Mouse (Mus musculus) left cerebral cortex, adult 8-10 months (tissue): ENCODE results near the gene Pea15a. TPM values are rescaled to one million over a fixed set of nuclear protein-coding genes. Genes with fewer than 3 reads are reported as not detected.
A peak's percentile ranks its signal among the peaks of the same experiment; 100 is the strongest.

Experiments used
- DNase-seq, 2 experiments: peaks; one replicate each; pipeline ENCODE4 v3.0.0; 2022; ENCODE audit warnings: low spot score in 2 of 2
- total RNA-seq, 4 experiments: library from RNA; stranded (reverse); gene quantifications; 2 replicates each; pipeline ENCODE4 v1.2.4; 2022

Pea15a gene
- total RNA-seq, 4 experiments from 2014 or later = 409 to 452 (median 428) TPM

DNA sequence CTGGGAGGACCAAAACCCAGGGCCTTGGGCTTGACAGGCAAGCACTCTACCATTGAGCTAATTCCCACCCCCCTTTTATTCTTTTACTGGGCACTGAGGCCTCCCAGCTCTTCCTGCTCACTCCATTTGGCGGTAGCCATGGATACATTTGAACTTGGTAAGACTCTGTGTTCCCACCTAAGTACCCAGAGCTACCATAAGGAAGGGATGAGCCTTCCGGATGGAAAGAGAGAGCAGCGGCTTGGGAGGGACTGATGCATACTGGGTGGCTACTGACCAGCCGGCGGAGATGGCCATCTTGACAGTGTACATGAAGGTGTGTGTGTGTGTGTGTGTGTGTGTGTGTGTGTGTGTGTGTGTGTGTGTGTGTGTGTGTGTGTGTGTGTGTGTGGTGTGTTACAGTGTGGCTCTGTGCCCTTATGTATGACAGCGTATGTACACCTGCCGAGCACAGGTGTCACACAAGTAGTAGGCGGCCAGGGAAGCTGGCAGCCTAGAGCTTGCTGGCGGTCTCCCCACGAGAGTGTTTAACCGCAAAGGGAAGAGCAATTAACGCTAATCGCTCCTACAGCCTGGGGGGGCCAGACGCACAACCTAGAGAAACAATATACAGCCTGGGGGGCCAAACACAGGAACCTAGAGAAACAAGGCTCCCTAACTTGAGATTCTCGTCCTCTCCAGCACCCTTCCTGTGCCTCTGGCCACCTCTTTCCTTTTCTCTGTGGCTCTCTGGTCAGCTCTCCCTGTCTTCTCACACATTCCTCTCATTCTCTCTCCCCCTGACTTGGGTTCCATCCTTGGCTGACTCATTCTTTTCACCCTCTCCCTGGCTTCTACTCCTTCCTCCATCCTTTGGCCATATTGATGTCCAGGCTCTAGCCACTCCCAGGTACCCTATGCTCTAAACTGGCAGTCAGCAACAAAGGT, 1.5 kb downstream of the Pea15a start:
- DNase-seq = no peak

DNA sequence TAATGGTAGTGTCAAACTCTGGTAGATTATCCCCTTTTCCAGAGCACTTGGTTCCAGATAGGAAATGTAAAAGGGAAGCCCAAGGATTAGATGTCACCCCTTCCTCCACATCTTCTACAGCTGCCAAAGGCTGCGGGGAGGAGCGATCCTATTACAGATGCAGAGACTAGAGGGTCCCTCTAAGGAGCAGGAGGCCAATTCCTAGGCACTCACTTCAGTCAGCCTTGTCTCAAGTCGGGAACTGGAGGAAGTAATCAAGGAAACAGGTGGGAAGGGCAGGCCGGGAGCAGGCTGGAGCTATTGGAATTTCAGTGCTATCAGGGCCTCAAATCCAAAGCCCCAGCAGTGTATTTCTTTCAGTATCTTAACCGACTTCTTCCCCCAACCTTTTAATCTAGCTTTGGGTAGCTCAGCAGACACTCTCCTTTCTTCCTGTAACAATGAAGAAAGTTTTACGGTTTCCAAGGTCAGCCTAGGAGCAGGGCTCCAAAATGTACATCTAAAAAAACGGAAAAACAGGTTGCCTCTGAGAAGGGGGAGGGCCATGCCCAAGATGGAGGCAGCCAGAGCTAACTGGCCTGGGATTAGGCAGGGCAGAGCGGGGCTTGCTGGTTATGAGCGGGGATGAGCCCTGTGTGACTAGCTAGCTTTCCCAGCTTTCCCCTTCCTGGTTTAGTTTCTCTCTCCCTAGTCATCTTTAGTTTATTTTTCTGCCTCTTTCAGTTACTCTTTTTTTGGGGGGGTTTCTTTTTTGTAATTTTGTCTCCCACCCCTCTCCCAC, 2.4 kb downstream of the Pea15a start:
- DNase-seq = no peak

DNA sequence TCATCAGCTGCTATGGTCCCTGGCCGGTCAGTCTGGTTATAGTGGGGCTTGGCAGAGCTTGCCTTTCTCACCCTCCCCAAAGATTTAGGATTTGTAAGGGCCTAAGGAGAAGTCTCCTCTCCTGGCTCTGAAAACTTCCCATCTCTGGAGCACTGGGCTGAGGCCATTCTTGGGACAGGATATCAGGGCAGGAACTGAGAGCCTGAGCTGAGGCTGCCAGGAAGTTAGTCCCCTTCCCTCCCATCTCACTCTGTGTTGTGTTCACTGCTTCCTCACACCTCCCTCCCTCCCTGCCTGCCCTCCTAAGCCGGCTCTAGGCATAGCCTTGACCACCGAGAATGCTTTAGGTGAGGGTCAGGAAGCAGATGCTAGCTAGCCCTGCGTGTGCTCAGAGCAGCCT, 3.0 kb downstream of the Pea15a start:
- DNase-seq = no peak

DNA sequence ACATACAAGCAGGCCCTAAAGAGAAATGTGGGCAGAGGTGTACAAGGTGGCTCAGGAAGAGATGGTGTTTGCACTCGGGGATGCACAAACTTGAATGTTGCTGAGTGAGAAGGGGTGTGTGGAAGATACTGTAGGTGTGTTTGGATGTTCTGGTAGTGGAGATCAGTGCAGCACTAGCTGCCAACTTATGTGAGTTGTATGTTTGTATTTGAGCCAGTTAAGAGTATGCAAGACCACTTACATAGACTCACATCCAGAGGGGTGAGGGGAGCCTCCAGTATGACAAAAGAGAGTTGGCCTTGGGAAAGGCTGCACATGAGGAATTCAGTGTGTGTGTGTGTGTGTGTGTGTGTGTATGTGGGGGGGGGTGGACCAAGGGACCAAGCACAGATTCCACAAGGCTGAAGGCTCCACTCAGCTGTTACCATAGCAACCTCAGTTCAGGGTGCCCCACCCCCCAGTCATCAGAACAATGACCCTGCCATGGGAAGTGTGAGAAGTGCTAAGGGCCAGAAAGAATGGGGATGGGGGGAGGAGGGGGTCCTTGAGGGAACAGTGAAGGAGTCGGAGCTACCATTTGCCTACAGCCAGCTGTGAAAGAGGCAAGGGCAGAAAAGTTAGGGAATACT, 3.6 kb downstream of the Pea15a start:
- peak in 1 of 2 experiments; percentile 42 for DNase-seq

DNA sequence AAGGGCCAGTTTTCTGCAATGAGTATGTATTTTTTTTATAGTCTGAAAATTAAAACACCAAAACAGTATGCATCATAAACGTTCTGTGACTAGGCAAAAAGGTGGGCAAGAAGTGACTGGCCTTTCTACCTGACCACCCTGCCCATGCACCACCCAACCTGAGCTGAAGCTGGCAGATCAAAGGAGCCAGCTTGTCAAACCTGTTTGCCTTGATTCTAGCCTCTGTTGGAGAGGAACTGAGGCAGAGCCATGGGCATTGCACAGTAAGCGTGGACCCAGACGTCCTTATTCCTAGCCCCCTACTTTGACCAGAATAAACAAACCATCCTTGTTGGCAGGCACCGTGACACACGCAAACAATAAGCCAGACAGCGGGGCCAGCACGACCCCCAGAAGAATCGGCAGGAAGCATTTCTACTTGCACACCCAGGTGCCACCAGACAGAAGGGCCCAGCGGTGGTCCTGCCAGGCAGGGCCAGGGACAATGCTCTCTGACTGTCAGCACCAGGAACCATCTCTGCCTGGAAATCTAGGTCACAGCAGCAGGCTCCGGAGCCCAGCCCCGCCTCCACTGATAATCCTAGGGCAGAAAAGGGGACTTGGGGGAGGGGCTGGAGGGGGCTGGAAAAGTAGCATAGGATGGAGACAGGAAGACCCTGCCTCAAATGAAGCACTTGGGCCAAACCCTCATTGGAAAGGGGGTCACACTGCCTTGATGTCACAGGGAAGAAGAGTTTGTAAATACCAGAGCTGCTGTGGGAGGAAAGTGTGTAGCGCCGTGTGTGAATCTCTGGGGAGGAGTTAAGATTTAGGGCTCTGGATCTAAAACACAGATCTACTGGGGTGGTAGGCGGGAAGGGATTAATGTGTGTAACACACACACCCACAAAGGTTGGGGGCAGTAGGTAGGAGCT, 4.4 kb downstream of the Pea15a start:
- DNase-seq = peak in 1 of 2 experiments; percentile 19

DNA sequence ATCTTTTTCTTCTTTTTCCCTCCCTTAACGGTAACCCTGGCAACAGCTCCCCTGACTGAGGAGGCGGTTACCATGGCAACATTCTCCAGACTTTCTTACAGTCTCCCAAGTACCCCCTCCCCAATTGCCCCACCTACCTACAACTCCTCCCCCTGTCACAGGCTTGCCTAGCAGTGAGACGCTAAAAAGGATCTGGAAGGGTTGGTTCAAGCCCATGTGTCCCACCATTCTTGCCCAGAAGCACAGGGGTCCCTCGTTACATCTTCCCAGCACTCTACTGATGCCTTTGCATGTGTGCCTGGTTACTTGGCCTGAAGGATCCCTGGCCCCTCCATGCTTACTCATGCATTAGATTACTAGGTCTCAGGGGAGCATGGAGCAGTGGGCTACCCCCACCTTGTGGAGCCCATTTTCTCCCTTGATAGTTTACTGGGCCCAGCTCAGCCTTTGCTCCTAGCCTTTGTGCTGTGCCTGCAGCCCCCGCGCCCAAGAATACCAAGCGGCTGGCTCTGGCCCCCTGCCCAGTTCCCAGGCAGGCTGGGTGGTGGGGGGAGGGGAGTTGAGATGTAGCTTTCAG, 5.6 kb downstream of the Pea15a start:
- peak; percentile 50 to 80 for DNase-seq

DNA sequence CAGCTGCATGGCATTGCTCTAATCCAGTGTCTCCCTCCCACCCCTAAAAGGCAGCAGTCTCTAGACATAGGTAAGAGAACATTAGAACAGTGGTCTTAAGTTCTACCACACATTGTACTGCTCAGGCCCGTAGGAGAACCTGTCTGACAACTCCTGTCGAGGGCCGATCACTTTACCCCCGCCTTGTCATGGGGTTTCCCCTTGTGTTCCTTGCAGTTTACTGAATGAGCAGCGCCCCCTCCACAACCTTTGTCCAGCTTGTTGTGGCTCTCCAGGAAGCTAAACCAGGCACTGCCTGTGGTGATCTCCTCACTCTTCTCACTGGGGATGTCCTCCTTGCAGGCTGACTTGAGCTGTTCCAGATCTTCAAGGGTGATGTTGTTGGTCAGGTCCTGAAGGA, 6.4 kb downstream of the Pea15a start:
- no peak for DNase-seq

DNA sequence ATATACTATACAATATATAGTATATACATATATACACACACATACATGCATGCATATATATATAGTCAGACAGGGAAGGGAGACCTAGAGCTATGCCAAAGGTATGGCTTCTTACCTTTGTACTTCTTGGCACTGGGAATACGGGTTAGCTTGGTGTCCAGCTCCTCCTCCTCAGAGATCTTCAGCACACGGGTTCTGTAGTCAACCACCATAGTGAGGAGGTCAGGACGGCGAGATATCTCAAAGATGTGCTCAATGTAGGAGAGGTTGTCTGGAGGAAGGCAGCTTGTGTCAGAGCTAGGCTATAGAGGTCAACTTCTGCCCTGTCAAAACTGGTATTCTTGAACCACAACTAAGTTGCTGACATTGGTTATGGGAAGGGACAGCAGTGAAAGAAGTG, 7.6 kb downstream of the Pea15a start:
- DNase-seq = peak in 1 of 2 experiments; percentile 4

DNA sequence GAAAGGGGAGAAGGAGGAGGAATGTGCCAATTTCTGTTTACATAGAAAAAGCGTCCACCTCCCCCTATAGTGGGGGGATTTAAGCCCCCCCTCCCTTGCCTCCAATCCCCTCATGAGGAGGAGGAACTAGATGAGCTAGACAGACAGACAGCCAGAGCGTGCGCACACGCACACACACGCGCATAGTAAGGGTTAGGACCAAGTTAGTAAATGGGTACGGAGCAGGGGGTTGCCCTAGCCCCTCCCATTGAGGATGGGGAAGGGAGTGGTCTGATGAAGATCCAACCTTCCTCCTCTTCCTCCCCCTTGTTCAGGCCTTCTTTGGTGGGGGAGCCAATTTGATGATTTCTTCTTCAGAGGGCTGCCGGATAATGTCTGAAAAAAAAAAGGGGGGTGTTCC, 8.3 kb downstream of the Pea15a start:
- no peak for DNase-seq

DNA sequence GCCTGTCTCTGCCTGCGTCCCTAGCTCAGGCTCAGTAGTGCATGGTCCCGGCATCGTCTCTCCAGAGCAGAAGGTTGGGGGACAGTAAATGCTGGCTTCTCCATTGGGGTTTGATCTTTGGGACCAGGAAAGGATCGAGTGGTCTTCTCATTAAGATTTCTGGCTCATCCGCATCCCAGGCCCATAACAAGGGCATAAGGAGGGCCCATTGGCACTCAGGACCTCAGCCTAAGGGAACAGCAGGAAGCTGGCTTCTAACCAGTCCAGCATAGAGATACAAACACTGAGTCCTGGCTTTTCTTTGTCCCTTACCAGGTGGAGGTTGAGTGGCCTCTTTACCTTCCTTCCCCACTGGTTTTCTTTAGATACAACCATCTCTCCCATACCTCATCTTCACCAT, 8.8 kb downstream of the Pea15a start:
- DNase-seq = no peak

DNA sequence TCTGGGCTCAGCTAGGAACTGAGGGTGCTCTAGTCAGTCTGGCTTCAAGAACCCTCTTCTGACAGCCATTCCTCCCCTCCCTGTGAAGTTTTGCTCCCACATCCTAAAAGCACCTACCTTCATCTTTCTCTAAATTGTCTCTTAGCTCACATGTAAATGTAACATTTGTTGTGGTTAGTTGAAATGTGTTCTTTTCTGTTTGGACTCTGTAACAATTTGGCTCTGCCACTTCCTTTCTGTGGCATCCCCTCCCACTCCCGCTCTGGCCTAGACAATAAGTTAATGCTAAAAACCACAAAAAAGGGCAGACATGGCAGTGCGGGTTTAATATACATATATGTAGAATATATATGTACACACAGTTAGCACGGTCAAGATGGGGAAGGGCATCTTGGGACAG, 9.5 kb downstream of the Pea15a start:
- DNase-seq = no peak

DNA sequence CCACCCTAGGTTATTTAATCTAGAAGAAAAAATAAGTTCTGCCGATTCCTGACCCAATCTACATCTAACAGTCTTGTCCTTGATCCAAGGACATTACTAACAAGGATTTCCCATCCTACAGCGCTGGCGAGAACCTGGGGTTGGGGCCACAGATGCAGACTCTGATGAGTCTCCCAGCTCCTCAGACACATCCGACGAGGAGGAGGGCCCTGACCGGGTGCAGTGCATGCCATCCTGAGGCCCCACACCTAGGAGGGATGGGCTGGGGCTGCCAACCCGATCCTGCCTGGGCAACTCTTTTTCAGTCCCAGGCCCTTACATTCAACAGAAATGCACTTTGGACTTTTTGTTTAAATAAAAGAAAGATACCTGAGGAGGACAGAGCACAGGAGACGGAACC, 12.2 kb downstream of the Pea15a start:
- no peak for DNase-seq

DNA sequence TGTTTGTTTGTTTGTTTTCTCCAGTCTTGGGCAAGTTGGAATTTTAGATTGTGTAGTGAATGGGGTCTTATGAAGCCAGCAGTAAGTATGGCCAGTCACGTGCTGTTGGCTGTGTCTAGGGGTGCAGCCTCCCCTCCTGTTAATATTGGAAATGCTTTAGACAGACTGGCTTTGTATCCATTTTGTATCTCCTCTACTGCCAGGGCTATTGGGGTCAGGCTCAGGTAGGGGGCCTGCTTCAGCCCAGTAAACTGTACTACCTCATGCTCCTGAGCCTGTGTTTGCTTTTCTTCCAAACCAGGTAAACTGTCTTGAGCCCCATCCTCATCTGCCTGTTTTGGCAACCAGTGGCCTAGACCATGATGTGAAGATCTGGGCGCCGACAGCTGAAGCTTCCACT, 14.4 kb downstream of the Pea15a start:
- DNase-seq = no peak

DNA sequence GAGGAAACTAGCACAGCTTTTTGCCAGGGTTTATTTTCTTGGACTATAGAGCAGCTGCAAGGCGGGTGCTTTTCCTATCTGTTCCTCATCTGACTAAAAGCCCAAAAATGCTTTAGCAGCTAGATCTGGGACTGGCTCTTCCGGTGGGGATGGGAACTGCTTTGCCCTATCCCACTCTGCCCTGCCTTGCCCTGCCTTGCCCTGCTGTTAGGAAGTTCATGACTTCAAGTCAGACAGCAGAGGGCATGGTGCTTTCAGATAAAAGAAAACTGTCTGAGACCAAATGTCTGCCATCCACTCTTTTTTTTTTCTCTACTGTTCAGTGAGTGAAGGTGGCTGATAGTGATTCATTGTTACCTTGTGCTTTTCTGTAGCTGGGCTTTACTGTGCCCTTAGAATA, 15.0 kb downstream of the Pea15a start:
- no peak for DNase-seq

DNA sequence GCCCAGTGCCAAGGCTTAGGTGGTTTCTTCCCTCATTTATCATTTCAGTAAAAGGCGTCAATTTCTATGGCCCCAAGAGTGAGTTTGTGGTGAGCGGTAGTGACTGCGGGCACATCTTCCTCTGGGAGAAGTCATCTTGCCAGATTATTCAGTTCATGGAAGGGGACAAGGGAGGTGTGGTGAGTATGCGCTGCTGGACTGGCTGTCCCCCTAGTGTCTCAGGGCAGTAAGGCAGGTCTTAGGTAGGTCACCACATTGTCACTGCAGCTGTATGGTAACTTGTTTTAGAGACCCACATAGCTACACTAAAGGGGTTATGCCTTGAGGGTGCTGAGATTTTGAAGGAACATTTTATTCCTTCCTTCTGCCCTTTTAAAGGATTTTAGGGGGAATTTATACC, 17.7 kb downstream of the Pea15a start:
- DNase-seq = no peak

DNA sequence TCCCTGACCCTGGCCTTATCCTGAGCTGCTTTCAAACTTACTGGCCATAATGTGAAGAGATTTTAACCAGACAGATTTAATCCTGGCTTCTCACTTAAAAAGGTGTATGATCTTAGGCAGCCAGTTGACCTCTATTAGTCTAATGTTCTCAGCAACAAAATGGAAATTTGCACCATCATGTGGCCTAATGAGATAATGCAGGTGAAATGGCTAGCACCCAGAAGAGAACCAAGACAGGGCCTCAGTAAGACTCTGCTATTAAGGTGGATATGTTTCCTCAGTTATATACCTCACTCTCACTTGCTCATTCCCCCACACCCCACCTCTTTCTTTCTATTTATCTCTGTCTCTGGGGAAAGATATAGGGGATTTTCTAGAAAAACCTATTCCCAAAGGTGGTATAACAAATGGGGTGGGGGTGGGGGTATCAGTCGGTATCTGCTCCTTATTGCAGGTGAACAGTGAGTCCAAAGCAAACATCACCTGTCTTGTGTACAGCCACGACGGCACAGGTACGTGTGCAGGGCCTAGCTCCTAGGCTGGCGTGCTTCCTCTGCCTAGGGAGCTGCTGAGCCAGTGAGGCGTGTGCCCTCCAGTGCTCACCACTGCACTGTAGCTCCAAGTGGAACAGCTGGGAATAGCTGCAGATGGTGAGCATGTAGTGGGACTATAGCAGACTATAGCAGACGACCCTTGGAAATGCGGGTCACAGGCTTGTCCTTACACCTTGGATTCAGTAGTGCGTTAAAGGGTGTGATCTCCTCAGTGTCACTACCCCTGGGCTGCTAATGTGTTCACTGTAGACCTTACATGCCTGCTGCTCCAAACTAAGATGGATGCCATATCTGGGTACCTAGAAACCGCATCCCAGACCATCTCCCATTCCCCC, 20.0 kb downstream of the Pea15a start:
- no peak for DNase-seq

DNA sequence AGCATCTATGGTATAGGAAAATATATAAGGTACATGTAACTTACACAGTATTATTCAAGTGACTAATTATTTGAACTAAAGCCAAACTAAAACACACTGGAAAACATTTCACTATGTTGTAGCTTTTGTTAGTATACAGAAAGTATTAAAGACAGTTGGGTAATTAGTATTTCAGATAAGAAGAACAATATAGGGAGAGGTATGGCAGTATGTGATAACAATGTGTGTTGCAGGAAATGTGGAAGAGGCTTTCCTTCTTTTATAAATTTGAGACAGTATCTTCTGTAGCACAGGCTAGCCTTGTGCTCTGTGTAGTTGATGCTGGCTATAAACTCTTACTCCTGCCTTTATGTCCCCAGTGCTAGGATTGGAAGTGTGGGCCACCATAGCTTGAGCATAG, 22.7 kb downstream of the Pea15a start:
- DNase-seq = no peak

DNA sequence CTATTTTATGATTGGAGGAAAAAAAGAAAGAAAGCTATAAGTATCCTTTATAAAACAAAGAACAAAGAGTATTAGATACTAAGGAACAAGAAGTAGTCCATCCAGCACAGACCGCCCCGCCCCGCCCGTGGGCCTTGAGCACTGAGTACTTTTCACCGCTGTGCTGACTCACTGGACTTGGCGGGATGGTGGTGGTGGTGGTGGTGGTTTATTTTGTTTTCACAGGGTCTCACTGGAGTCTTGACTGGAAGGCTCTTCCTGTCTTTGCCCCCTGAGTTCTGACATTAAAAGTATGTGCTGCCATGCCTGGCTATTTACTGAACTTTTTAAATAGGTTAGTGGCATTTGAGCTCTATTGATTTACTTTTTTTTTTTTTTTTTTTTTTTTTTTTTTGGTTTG, 23.5 kb downstream of the Pea15a start:
- no peak for DNase-seq

DNA sequence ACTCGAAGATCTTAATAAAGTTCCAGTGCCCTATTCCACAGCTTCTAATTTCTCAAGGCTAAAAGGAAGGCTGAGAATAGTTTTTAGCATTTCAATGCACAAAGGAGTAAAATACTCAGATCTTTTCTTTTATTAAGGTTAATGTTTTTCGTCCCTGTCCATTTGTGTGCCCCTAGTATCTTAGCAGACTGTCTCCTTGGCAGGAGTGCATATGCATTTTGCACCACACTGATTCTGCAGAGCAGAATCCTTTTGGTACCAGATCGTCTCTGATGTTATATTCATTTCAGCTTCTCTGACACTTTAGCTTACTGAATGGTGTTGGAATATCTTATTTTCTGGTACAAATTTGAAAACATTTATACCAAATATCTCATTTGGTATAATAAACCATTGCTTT, 24.8 kb downstream of the Pea15a start:
- no peak for DNase-seq

DNA sequence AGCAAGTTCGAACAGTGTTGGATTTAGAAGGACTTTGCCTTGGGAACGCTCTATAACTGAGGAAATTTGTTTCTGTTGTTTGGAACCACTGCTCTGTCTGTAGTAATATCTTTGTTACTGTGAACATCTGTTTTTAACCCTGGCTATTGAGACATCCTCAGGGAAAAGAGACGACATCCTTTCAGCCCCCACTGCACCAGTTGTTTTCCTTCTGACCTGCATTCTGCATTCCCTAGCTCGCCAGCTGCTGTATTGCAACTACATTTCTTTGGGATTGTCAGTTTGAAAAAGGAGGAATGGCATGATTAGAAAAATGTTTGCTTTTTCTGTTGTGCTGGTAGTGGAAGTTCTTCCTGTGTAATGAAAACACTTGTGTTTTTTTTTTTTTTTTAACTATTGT, 25.7 kb downstream of the Pea15a start:
- no peak for DNase-seq
